In genomic region chr1:171613962-171614361, GRCm38 (mm10) we compare ENCODE assay signal across 12 mouse cellular contexts. TPM values are rescaled to one million over a fixed set of nuclear protein-coding genes. Genes with fewer than 3 reads are reported as not detected.
DNase-seq lines count a peak whose midpoint lies in the region; ATAC-seq and TF ChIP-seq lines count a peak whose summit lies in the region.
"Had no signal": no experiment of that assay in that cellular context is flagged by ENCODE, and none has a peak within 500 bp of the region (broad histone marks: within the 10 kb centered on the region; RNA-seq: fewer than 3 reads in every experiment).

No protein-coding gene starts in this region.

- TF ChIP-seq EP300 in liver, postnatal 0 days (IDR thresholded peaks at IDR 0.05; ENCODE audit: low read depth): no peak

- ATAC-seq in embryonic facial prominence, embryonic 11.5 days (replicated peaks; ENCODE audit: insufficient number of reproducible peaks, low FRiP score, low TSS enrichment, low read depth): no peak
- no peak for ATAC-seq in liver, postnatal 0 days
- no peak for ATAC-seq in liver, embryonic 11.5 days (replicated peaks; ENCODE audit: low FRiP score)
- peak; percentile 57 for ATAC-seq in megakaryocyte progenitor cell, adult 5-6 weeks (replicated peaks; ENCODE audit: poor library complexity)
- ATAC-seq: intestine, embryonic 16.5 days; midbrain, embryonic 15.5 days had no signal

- no peak overlapping the region for H3K27ac ChIP-seq in embryonic facial prominence, embryonic 11.5 days (replicated peaks; ENCODE audit: low read depth, low read length)
- no peak overlapping the region for H3K27ac ChIP-seq in embryonic facial prominence, embryonic 10.5 days (replicated peaks)
- H3K27ac ChIP-seq in liver, postnatal 0 days (ENCODE audit: low read depth): no peak overlapping the region
- H3K27ac ChIP-seq in liver, embryonic 11.5 days (ENCODE audit: low read depth, low read length): no peak overlapping the region
- H3K27ac ChIP-seq: midbrain, embryonic 15.5 days; stomach, embryonic 15.5 days had no signal

- peak; percentile 66 for TF ChIP-seq CTCF in liver, postnatal 0 days (IDR thresholded peaks at IDR 0.05; ENCODE audit: low read depth)

- no peaks in the 10 kb centered on the region for H3K36me3 ChIP-seq in embryonic facial prominence, embryonic 11.5 days (replicated peaks; ENCODE audit: control insufficient read depth, insufficient read depth, low read depth, low read length)
- no peaks in the 10 kb centered on the region for H3K36me3 ChIP-seq in embryonic facial prominence, embryonic 10.5 days (replicated peaks)
- H3K36me3 ChIP-seq in liver, postnatal 0 days (replicated peaks; ENCODE audit: insufficient read depth, low read length): no peaks in the 10 kb centered on the region
- H3K36me3 ChIP-seq in liver, embryonic 11.5 days (ENCODE audit: control insufficient read depth, insufficient read depth, low read length): no peaks in the 10 kb centered on the region
- H3K36me3 ChIP-seq: midbrain, embryonic 15.5 days; stomach, embryonic 15.5 days had no signal

- H3K4me3 ChIP-seq in embryonic facial prominence, embryonic 11.5 days (ENCODE audit: low read depth, low read length): no peak overlapping the region
- H3K4me3 ChIP-seq in embryonic facial prominence, embryonic 10.5 days: no peak overlapping the region
- H3K4me3 ChIP-seq in liver, postnatal 0 days (ENCODE audit: low read depth, low read length): no peak overlapping the region
- H3K4me3 ChIP-seq in liver, embryonic 11.5 days (ENCODE audit: low read depth, low read length): no peak overlapping the region
- H3K4me3 ChIP-seq: midbrain, embryonic 15.5 days; stomach, embryonic 15.5 days had no signal

- DNase-seq in embryonic facial prominence, embryonic 11.5 days (ENCODE audit: low spot score): peak; percentile 10
- no peak for DNase-seq in embryonic facial prominence, embryonic 10.5 days (ENCODE audit: low spot score)
- no peak for DNase-seq in liver, postnatal 0 days
- DNase-seq in liver, embryonic 11.5 days (ENCODE audit: low spot score): no peak
- peak; percentile 31 for DNase-seq in T-cell, adult 2 months (ENCODE audit: low spot score)
- no peak for DNase-seq in Muller cell, postnatal 12 days (ENCODE audit: inconsistent ontology term)
- DNase-seq in layer of hippocampus, postnatal 10 days (ENCODE audit: low spot score in 2 of 2): no peak

- H3K9me3 ChIP-seq in embryonic facial prominence, embryonic 11.5 days (replicated peaks; ENCODE audit: control insufficient read depth, low read length): no peaks in the 10 kb centered on the region
- no peaks in the 10 kb centered on the region for H3K9me3 ChIP-seq in embryonic facial prominence, embryonic 10.5 days
- no peaks in the 10 kb centered on the region for H3K9me3 ChIP-seq in liver, postnatal 0 days (ENCODE audit: low read length)
- H3K9me3 ChIP-seq in liver, embryonic 11.5 days (ENCODE audit: control insufficient read depth, low read length): no peaks in the 10 kb centered on the region
- H3K9me3 ChIP-seq: midbrain, embryonic 15.5 days; stomach, embryonic 15.5 days had no signal

- no peak overlapping the region for H3K9ac ChIP-seq in embryonic facial prominence, embryonic 11.5 days (replicated peaks; ENCODE audit: low read length)
- no peak overlapping the region for H3K9ac ChIP-seq in liver, postnatal 0 days (replicated peaks)
- H3K9ac ChIP-seq in liver, embryonic 11.5 days (ENCODE audit: low read depth, low read length): no peak overlapping the region
- H3K9ac ChIP-seq: midbrain, embryonic 15.5 days; stomach, embryonic 15.5 days had no signal

- no peak overlapping the region for H3K4me2 ChIP-seq in embryonic facial prominence, embryonic 11.5 days (ENCODE audit: low read depth, low read length)
- no peak overlapping the region for H3K4me2 ChIP-seq in liver, postnatal 0 days (ENCODE audit: low read depth, low read length)
- no peak overlapping the region for H3K4me2 ChIP-seq in liver, embryonic 11.5 days
- H3K4me2 ChIP-seq: midbrain, embryonic 15.5 days; stomach, embryonic 15.5 days had no signal

- H3K27me3 ChIP-seq in embryonic facial prominence, embryonic 11.5 days (ENCODE audit: control insufficient read depth, insufficient read depth, low read length): no peaks in the 10 kb centered on the region
- H3K27me3 ChIP-seq in embryonic facial prominence, embryonic 10.5 days (replicated peaks; ENCODE audit: low read depth, poor library complexity, severe bottlenecking): no peaks in the 10 kb centered on the region
- H3K27me3 ChIP-seq in liver, postnatal 0 days (ENCODE audit: insufficient read depth, low read length): no peaks in the 10 kb centered on the region
- H3K27me3 ChIP-seq in liver, embryonic 11.5 days (replicated peaks; ENCODE audit: control insufficient read depth, insufficient read depth, low read length): no peaks in the 10 kb centered on the region
- H3K27me3 ChIP-seq: midbrain, embryonic 15.5 days; stomach, embryonic 15.5 days had no signal

- WGBS in embryonic facial prominence, embryonic 11.5 days: 41% methylated on average over 2 of the region's 2 CpGs
- WGBS in embryonic facial prominence, embryonic 10.5 days: 41% methylated on average over 2 of the region's 2 CpGs
- WGBS in liver, postnatal 0 days (ENCODE audit: insufficient replicate concordance): 9% methylated on average over 2 of the region's 2 CpGs
- 22% methylated on average over 2 of the region's 2 CpGs for WGBS in liver, embryonic 11.5 days

- no peaks in the 10 kb centered on the region for H3K4me1 ChIP-seq in embryonic facial prominence, embryonic 11.5 days (ENCODE audit: control insufficient read depth, insufficient read depth, low read length)
- H3K4me1 ChIP-seq in embryonic facial prominence, embryonic 10.5 days: no peaks in the 10 kb centered on the region
- H3K4me1 ChIP-seq in liver, postnatal 0 days (ENCODE audit: insufficient read depth): no peaks in the 10 kb centered on the region; the same call in 1 of the 2 replicates
- no peaks in the 10 kb centered on the region for H3K4me1 ChIP-seq in liver, embryonic 11.5 days (replicated peaks; ENCODE audit: control insufficient read depth, insufficient read depth, low read length)
- H3K4me1 ChIP-seq: midbrain, embryonic 15.5 days; stomach, embryonic 15.5 days had no signal

RNA-seq across cellular contexts. Expression of gene Ly9, which starts 6.8 kb away (rescaled TPM):
- polyA plus RNA-seq in embryonic facial prominence, embryonic 11.5 days (2014; fragmentation: Nextera tagmentation; extraction: Ambion mirVana): not detected in 2 replicates
- 0.06 and 0.07 TPM in 2 replicates for polyA plus RNA-seq in embryonic facial prominence, embryonic 10.5 days (2016; fragmentation: Nextera tagmentation; extraction: Ambion mirVana)
- polyA plus RNA-seq in liver, postnatal 0 days (2015; fragmentation: Nextera tagmentation; extraction: Ambion mirVana): 1.4 and 2.2 TPM in 2 replicates
- 0.12 and 0.30 TPM in 2 replicates for polyA plus RNA-seq in liver, embryonic 11.5 days (2014; fragmentation: Nextera tagmentation; extraction: Ambion mirVana)
- 18.9 and 20.7 TPM in 2 replicates for total RNA-seq in megakaryocyte progenitor cell, adult 5-6 weeks (2015)
- total RNA-seq in megakaryocyte progenitor cell, adult 5-6 weeks (2017): 29.4 and 30.0 TPM in 2 replicates
- under 1 TPM in 1 of 2 experiments, not detected in 1; 0.30 TPM for total RNA-seq in layer of hippocampus, postnatal 10 days (2021)
- total RNA-seq: left cerebral cortex, postnatal 36 days had no signal

RNA-seq across cellular contexts. Expression of gene Slamf7, which starts 38.9 kb away (rescaled TPM):
- polyA plus RNA-seq in embryonic facial prominence, embryonic 11.5 days (2014; fragmentation: Nextera tagmentation; extraction: Ambion mirVana): not detected in 2 replicates
- not detected in 2 replicates for polyA plus RNA-seq in embryonic facial prominence, embryonic 10.5 days (2016; fragmentation: Nextera tagmentation; extraction: Ambion mirVana)
- polyA plus RNA-seq in liver, postnatal 0 days (2015; fragmentation: Nextera tagmentation; extraction: Ambion mirVana): 5.7 and 6.1 TPM in 2 replicates
- polyA plus RNA-seq in liver, embryonic 11.5 days (2014; fragmentation: Nextera tagmentation; extraction: Ambion mirVana): not detected in 2 replicates
- 0.59 and 2.3 TPM in 2 replicates for total RNA-seq in megakaryocyte progenitor cell, adult 5-6 weeks (2015)
- 0.30 and 1.7 TPM in 2 replicates for total RNA-seq in megakaryocyte progenitor cell, adult 5-6 weeks (2017)
- not detected for total RNA-seq in layer of hippocampus, postnatal 10 days (2021)
- total RNA-seq: left cerebral cortex, postnatal 36 days had no signal
- polyA plus RNA-seq: midbrain, embryonic 15.5 days had no signal

RNA-seq across cellular contexts. Expression of gene Cd244a, which starts 55.0 kb away (rescaled TPM):
- polyA plus RNA-seq in embryonic facial prominence, embryonic 11.5 days (2014; fragmentation: Nextera tagmentation; extraction: Ambion mirVana): not detected in 2 replicates
- 0.19 TPM in 1 of 2 replicates, not detected in the other for polyA plus RNA-seq in embryonic facial prominence, embryonic 10.5 days (2016; fragmentation: Nextera tagmentation; extraction: Ambion mirVana)
- polyA plus RNA-seq in liver, postnatal 0 days (2015; fragmentation: Nextera tagmentation; extraction: Ambion mirVana): 0.85 and 1.1 TPM in 2 replicates
- polyA plus RNA-seq in liver, embryonic 11.5 days (2014; fragmentation: Nextera tagmentation; extraction: Ambion mirVana): 0.63 and 0.82 TPM in 2 replicates
- 5.0 and 6.5 TPM in 2 replicates for total RNA-seq in megakaryocyte progenitor cell, adult 5-6 weeks (2015)
- 6.1 and 9.8 TPM in 2 replicates for total RNA-seq in megakaryocyte progenitor cell, adult 5-6 weeks (2017)
- total RNA-seq in layer of hippocampus, postnatal 10 days (2021): not detected
- total RNA-seq: left cerebral cortex, postnatal 36 days had no signal
- polyA plus RNA-seq: midbrain, embryonic 15.5 days had no signal

Comparison
In these comparisons a context has a peak if more than half of its experiments do, and no peak if none do; other contexts are left out.
1. DNase-seq: peak in embryonic facial prominence, embryonic 11.5 days (single experiment) and T-cell, adult 2 months (single experiment); none in embryonic facial prominence, embryonic 10.5 days (single experiment), liver, postnatal 0 days (single experiment), liver, embryonic 11.5 days (single experiment), Muller cell, postnatal 12 days (single experiment) and layer of hippocampus, postnatal 10 days (0 of 2).